Comparison of ENCODE assay signal across 8 mouse cellular contexts in genomic region chr7:27227676-27228075, GRCm38 (mm10). TPM values are rescaled to one million over a fixed set of nuclear protein-coding genes. Genes with fewer than 3 reads are reported as not detected.
DNase-seq lines count a peak whose midpoint lies in the region; ATAC-seq and TF ChIP-seq lines count a peak whose summit lies in the region.

No protein-coding gene starts in this region.

- DNase-seq in adrenal gland, adult 2 months, result peak; percentile 65
- DNase-seq in adrenal gland, postnatal 10 days, result no peak
- peak; percentile 20 for DNase-seq in retina, embryonic 14.5 days (ENCODE audit: low spot score)
- no peak for DNase-seq in retina, postnatal 1 day
- DNase-seq in heart, postnatal 0 days (ENCODE audit: low spot score), result no peak
- peak; percentile 31 for DNase-seq in liver, postnatal 0 days
- DNase-seq in ovary, adult 18-20 months (ENCODE audit: low spot score), result no peak
- no peak for DNase-seq in thymus, postnatal 25 days

- H3K4me2 ChIP-seq in heart, postnatal 0 days (ENCODE audit: low read depth, low read length), result peak overlapping the region; percentile 79
- peak overlapping the region; percentile 98 for H3K4me2 ChIP-seq in liver, postnatal 0 days (ENCODE audit: low read depth, low read length)

- no peaks in the 10 kb centered on the region for H3K9me3 ChIP-seq in heart, postnatal 0 days (replicated peaks; ENCODE audit: control insufficient read depth, low read length)
- H3K9me3 ChIP-seq in liver, postnatal 0 days (ENCODE audit: low read length), result no peaks in the 10 kb centered on the region

- no peak for TF ChIP-seq CTCF in heart, postnatal 0 days (IDR thresholded peaks at IDR 0.05; ENCODE audit: low read depth)
- no peak for TF ChIP-seq CTCF in liver, postnatal 0 days (IDR thresholded peaks at IDR 0.05; ENCODE audit: low read depth)

- peaks cover 20% of the 10 kb centered on the region for H3K4me1 ChIP-seq in heart, postnatal 0 days (ENCODE audit: control insufficient read depth, insufficient read depth)
- H3K4me1 ChIP-seq in liver, postnatal 0 days (ENCODE audit: insufficient read depth), result peaks cover 38% of the 10 kb centered on the region

- 2% methylated on average over 10 of the region's 10 CpGs for WGBS in heart, postnatal 0 days
- whole genome bisulfite sequencing in liver, postnatal 0 days (ENCODE audit: insufficient replicate concordance), result 11% methylated on average over 10 of the region's 10 CpGs

- no peaks in the 10 kb centered on the region for H3K36me3 ChIP-seq in heart, postnatal 0 days (replicated peaks; ENCODE audit: control insufficient read depth, insufficient read depth, low read length)
- H3K36me3 ChIP-seq in liver, postnatal 0 days (replicated peaks; ENCODE audit: insufficient read depth, low read length), result no peaks in the 10 kb centered on the region

- no peak for TF ChIP-seq EP300 in heart, postnatal 0 days (IDR thresholded peaks at IDR 0.05; ENCODE audit: low read depth)
- TF ChIP-seq EP300 in liver, postnatal 0 days (IDR thresholded peaks at IDR 0.05; ENCODE audit: low read depth), result no peak

- no peak; the same call in 1 of the 2 replicates for ATAC-seq in heart, postnatal 0 days (ENCODE audit: insufficient read depth, low read depth)
- 0 out of 2 replicates have a peak, but pooled peaks have one; percentile 2 for ATAC-seq in liver, postnatal 0 days

- H3K27ac ChIP-seq in heart, postnatal 0 days (ENCODE audit: low read depth), result peak overlapping the region; percentile 84
- H3K27ac ChIP-seq in liver, postnatal 0 days (ENCODE audit: low read depth), result peak overlapping the region; percentile 94

- H3K9ac ChIP-seq in heart, postnatal 0 days (replicated peaks; ENCODE audit: low read depth, low read length), result peak overlapping the region; percentile 75
- peak overlapping the region; percentile 88 for H3K9ac ChIP-seq in liver, postnatal 0 days (replicated peaks)

- H3K4me3 ChIP-seq in heart, postnatal 0 days (ENCODE audit: low read depth, low read length), result peak overlapping the region; percentile 73
- peak overlapping the region; percentile 91 for H3K4me3 ChIP-seq in liver, postnatal 0 days (ENCODE audit: low read depth, low read length)

- H3K27me3 ChIP-seq in heart, postnatal 0 days (ENCODE audit: control insufficient read depth, insufficient read depth, low read length), result no peaks in the 10 kb centered on the region
- no peaks in the 10 kb centered on the region for H3K27me3 ChIP-seq in liver, postnatal 0 days (ENCODE audit: insufficient read depth, low read length)

RNA-seq across cellular contexts. Expression of gene Itpkc, which starts 0.8 kb away (rescaled TPM):
- total RNA-seq in adrenal gland, adult 2 months (2021), result 10 to 100 TPM; 12.7 to 15.5 TPM
- 10.1 and 10.6 TPM in 2 replicates for polyA plus RNA-seq in adrenal gland, adult 2 months (2012; rRNA removed)
- total RNA-seq in adrenal gland, postnatal 10 days (2021), result 10 to 100 TPM in 1 of 2 experiments, 1 to 10 TPM in 1; 9.6 to 10.5 TPM
- total RNA-seq in heart, postnatal 0 days (2014; rRNA removed; ENCODE audit: low replicate concordance), result 5.8 and 14.7 TPM in 2 replicates
- polyA plus RNA-seq in heart, postnatal 0 days (2015; fragmentation: Nextera tagmentation; extraction: Ambion mirVana), result 1.2 and 1.3 TPM in 2 replicates
- 1.2 and 1.5 TPM in 2 replicates for polyA plus RNA-seq in liver, postnatal 0 days (2015; fragmentation: Nextera tagmentation; extraction: Ambion mirVana)

RNA-seq across cellular contexts. Expression of gene Coq8b, which starts 5.1 kb away (rescaled TPM):
- 10 to 100 TPM; 49.7 to 64.4 TPM for total RNA-seq in adrenal gland, adult 2 months (2021)
- 175 and 219 TPM in 2 replicates for polyA plus RNA-seq in adrenal gland, adult 2 months (2012; rRNA removed)
- total RNA-seq in adrenal gland, postnatal 10 days (2021), result 10 to 100 TPM; 33.1 to 36.8 TPM
- total RNA-seq in heart, postnatal 0 days (2014; rRNA removed; ENCODE audit: low replicate concordance), result 5.8 and 7.2 TPM in 2 replicates
- polyA plus RNA-seq in heart, postnatal 0 days (2015; fragmentation: Nextera tagmentation; extraction: Ambion mirVana), result 10.1 and 11.0 TPM in 2 replicates
- polyA plus RNA-seq in liver, postnatal 0 days (2015; fragmentation: Nextera tagmentation; extraction: Ambion mirVana), result 20.1 and 23.5 TPM in 2 replicates

RNA-seq across cellular contexts. Expression of gene Numbl, which starts 30.6 kb away (rescaled TPM):
- total RNA-seq in adrenal gland, adult 2 months (2021), result 10 to 100 TPM in 1 of 2 experiments, 1 to 10 TPM in 1; 5.2 to 13.3 TPM
- polyA plus RNA-seq in adrenal gland, adult 2 months (2012; rRNA removed), result 37.2 and 48.0 TPM in 2 replicates
- total RNA-seq in adrenal gland, postnatal 10 days (2021), result 10 to 100 TPM; 11.3 to 13.6 TPM
- 15.9 and 23.5 TPM in 2 replicates for total RNA-seq in heart, postnatal 0 days (2014; rRNA removed; ENCODE audit: low replicate concordance)
- polyA plus RNA-seq in heart, postnatal 0 days (2015; fragmentation: Nextera tagmentation; extraction: Ambion mirVana), result 5.6 and 6.2 TPM in 2 replicates
- 1.1 and 1.2 TPM in 2 replicates for polyA plus RNA-seq in liver, postnatal 0 days (2015; fragmentation: Nextera tagmentation; extraction: Ambion mirVana)

RNA-seq across cellular contexts. Expression of gene Snrpa, which starts 31.6 kb away (rescaled TPM):
- total RNA-seq in adrenal gland, adult 2 months (2021), result 10 to 100 TPM; 72.5 to 93.0 TPM
- polyA plus RNA-seq in adrenal gland, adult 2 months (2012; rRNA removed), result 223 and 231 TPM in 2 replicates
- total RNA-seq in adrenal gland, postnatal 10 days (2021), result 10 to 100 TPM; 59.6 to 66.9 TPM
- 78.2 and 79.4 TPM in 2 replicates for total RNA-seq in heart, postnatal 0 days (2014; rRNA removed; ENCODE audit: low replicate concordance)
- 60.5 and 69.3 TPM in 2 replicates for polyA plus RNA-seq in heart, postnatal 0 days (2015; fragmentation: Nextera tagmentation; extraction: Ambion mirVana)
- 39.3 and 44.9 TPM in 2 replicates for polyA plus RNA-seq in liver, postnatal 0 days (2015; fragmentation: Nextera tagmentation; extraction: Ambion mirVana)

RNA-seq across cellular contexts. Expression of gene BC024978, which starts 32.1 kb away (rescaled TPM):
- 10 to 100 TPM; 21.6 to 24.9 TPM for total RNA-seq in adrenal gland, adult 2 months (2021)
- 24.9 and 25.2 TPM in 2 replicates for polyA plus RNA-seq in adrenal gland, adult 2 months (2012; rRNA removed)
- 10 to 100 TPM; 16.1 to 18.1 TPM for total RNA-seq in adrenal gland, postnatal 10 days (2021)
- total RNA-seq in heart, postnatal 0 days (2014; rRNA removed; ENCODE audit: low replicate concordance), result 1.8 and 4.8 TPM in 2 replicates
- 2.0 and 2.1 TPM in 2 replicates for polyA plus RNA-seq in heart, postnatal 0 days (2015; fragmentation: Nextera tagmentation; extraction: Ambion mirVana)
- 1.00 and 1.1 TPM in 2 replicates for polyA plus RNA-seq in liver, postnatal 0 days (2015; fragmentation: Nextera tagmentation; extraction: Ambion mirVana)

Comparison
In these comparisons a context has a peak if more than half of its experiments do, and no peak if none do; other contexts are left out.
1. DNase-seq: peak in adrenal gland, adult 2 months (single experiment), retina, embryonic 14.5 days (single experiment) and liver, postnatal 0 days (single experiment); none in adrenal gland, postnatal 10 days (single experiment), retina, postnatal 1 day (single experiment), heart, postnatal 0 days (single experiment), ovary, adult 18-20 months (single experiment) and thymus, postnatal 25 days (single experiment).